Mouse (Mus musculus) left cerebral cortex, adult 8-10 months (tissue): ENCODE data around the gene Tyw1. TPM values are rescaled to one million over a fixed set of nuclear protein-coding genes. Genes with fewer than 3 reads are reported as not detected.

Experiments used
- DNase-seq, 2 experiments: peaks; one replicate each; pipeline ENCODE4 v3.0.0; 2022; ENCODE audit warnings: low spot score in 2 of 2
- total RNA-seq, 4 experiments: library from RNA; stranded (reverse); gene quantifications; 2 replicates each; pipeline ENCODE4 v1.2.4; 2022

Gene Tyw1
- total RNA-seq, 4 experiments from 2014 or later: 15.5 to 19.7 (median 16.5) TPM

DNA sequence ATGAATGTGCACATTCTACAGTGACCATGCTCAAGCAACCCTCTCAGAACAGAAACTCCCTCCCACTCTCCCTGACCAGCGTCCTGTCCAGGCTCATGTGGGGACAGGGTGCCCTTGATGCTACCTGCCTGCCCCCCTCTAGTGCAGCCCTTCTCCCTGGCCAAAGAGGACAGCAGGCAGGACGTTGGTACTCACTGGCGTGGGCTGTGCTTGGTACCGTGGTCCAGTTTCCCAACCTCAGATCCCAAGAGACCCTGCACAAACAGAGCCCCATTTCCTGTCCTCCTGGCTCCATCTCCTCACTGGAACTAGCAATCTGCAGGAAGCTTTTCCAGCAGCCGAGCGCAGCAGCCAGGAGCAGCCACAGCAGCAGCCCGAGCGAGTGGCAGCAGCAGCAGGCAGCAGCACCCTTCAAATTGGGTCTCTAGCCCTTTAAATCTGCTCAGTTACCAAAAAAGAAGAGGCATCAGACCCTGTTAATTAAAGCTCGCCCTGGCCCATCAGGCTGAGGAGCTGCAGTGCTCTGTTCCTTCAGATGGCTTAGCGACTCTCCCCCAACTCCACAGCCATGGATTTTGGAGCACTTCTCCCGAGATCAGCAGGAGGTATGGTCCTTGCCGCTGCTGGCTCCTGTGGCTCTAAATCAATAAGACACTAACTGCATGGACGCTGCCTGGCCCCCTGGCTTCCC is 128.9 kb downstream of the Tyw1 start, which contains the start of gene A330070K13Rik:
Gene A330070K13Rik (minus strand): TSS at position 410 of the 691 bp plus-strand sequence.
- no peak for DNase-seq

DNA sequence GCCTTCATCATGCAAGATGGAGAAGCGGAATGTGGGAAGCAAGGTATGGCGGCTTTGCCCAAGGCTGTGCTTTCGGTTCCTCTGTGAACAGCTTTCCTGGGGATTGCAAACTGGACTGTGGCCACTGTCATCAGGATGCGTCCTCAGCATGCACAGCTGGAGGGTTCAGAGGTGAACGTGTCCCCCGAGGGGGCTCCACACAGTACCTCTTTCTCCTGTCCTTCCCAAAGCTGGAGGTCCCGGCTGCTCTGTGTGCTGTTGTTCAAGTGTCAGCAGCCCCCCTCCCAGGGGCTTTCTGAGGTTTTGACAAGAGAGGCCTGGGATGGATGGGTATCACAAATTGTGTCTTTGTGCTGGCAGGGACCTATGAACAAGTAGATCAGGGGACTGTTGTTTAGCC is 131.0 kb downstream of the Tyw1 start:
- DNase-seq: no peak

Other genes starting within 250 kb of the Tyw1 start
- gene Asl, start 226.4 kb upstream of the Tyw1 start, total RNA-seq: 10 to 100 TPM; 22.9 to 28.0 (median 25.9) TPM
- gene Crcp, start 226.3 kb upstream of the Tyw1 start, total RNA-seq: 10 to 100 TPM; 26.7 to 32.6 (median 30.1) TPM
- gene Tpst1, start 182.3 kb upstream of the Tyw1 start, total RNA-seq: 10 to 100 TPM; 34.4 to 39.4 (median 36.7) TPM
- gene Kctd7, start 110.8 kb upstream of the Tyw1 start, total RNA-seq: 10 to 100 TPM; 10.6 to 15.2 (median 13.0) TPM
- gene Rabgef1, start 83.8 kb upstream of the Tyw1 start, total RNA-seq: 10 to 100 TPM; 50.7 to 60.7 (median 53.0) TPM
- gene Tmem248, start 38.5 kb upstream of the Tyw1 start, total RNA-seq: 10 to 100 TPM; 45.9 to 56.3 (median 50.4) TPM
- 10 to 100 TPM; 77.8 to 89.1 (median 86.8) TPM for gene Sbds, start 89 bp upstream of the Tyw1 start, total RNA-seq
- gene Caln1, start 113.8 kb downstream of the Tyw1 start, total RNA-seq: 100 to 1,000 TPM; 131 to 176 (median 150) TPM
- gene A330070K13Rik, start 129.0 kb downstream of the Tyw1 start, total RNA-seq: 1 to 10 TPM in 2 of 4 experiments, under 1 TPM in 2; 0.63 to 1.2 (median 1.0) TPM